Mouse (Mus musculus) left cerebral cortex, postnatal 36 days (tissue): ENCODE results near the gene Hecw2. TPM values are rescaled to one million over a fixed set of nuclear protein-coding genes. Genes with fewer than 3 reads are reported as not detected.

ENCODE experiments used
- DNase-seq, 2 experiments: peaks; one replicate each; pipeline ENCODE4 v3.0.0; 2021 to 2022; ENCODE audit warnings: low spot score in 2 of 2, mixed read lengths in 1 of 2
- intact Hi-C: fragments of 180-260 bp; cut with DNase I; formaldehyde crosslinking; loops from one replicate; pipeline ENCODE4 v1.15.1; 2025
- total RNA-seq, 2 experiments: library from RNA; stranded (reverse); gene quantifications; 2 replicates each; pipeline ENCODE4 v1.2.3; 2021

Gene Hecw2
- total RNA-seq, 2 experiments from 2014 or later, result 52.3 to 75.0 TPM

DNA sequence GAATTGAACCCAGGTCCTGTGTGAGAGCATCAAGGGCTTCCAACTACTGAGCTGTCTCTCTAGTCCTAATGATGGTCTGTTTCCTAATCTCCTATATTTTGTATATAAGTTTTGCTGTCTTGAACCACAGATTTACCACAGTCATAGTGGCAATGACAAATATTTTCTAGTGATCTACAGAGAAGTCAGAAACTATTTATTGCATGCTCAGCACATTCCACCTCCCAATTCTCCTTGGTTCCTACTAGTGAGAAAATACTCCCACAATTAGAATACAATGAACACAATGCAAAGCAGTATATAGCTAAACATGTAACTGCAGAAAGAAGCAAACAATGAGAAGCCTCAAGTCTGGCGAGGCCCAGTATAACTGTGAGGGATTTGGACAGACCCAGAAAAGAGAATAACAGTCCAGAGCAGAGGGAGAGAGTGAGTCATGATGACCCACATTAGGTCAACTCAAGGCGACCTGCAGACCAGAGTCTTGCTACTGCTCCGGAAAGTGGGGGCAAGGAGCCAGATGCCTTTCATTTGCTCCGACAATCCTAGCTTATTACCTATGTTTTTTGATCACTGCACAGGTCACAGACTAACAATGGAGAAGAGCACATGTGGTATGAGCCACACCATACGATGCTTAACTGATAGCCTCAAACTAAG, 73.8 kb downstream of the Hecw2 start:
- no peak for DNase-seq
- intact Hi-C loops, result loop anchor here (5.0 kb wide), 1 partner anchor 71 kb away; no protein-coding TSS in a partner anchor

- intact Hi-C loops, result loop anchor here (5.0 kb wide), 2 partner anchors 57 to 73 kb away; no protein-coding TSS in a partner anchor
- DNase-seq, result no peak
Measured at GRCm38 (mm10) chr1:54119638-54120320, 75.2 kb downstream of the Hecw2 start.

GRCm38 (mm10) chr1:54118342-54118973, 76.5 kb downstream of the Hecw2 start:
- intact Hi-C loops, result loop anchor here (5.0 kb wide), 1 partner anchor 56 kb away; no protein-coding TSS in a partner anchor
- peak; percentile 59 to 66 for DNase-seq

GRCm38 (mm10) chr1:54110920-54111605, 83.9 kb downstream of the Hecw2 start:
- intact Hi-C loops, result no loop called here
- DNase-seq, result no peak

DNA sequence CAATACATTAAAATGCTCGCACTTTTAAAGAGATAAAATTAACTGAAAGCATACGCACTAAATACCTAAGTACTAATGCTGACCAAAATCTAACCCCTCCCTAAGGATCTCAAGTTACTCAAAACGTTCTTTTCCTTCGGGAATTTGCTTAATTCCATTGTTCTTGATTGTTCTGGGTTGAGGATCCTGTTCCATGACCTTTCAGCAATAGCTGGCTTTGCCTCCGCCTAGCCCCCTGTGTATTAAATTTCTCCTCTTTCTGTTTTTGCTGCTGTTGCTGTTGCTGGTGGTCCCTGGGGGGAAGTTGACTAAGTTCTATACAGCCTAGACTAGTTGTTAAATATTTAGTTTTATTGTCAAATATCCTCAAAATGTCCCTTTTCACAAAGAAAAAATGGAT, 85.7 kb downstream of the Hecw2 start:
- DNase-seq, result no peak
- intact Hi-C loops, result no loop called here

DNA sequence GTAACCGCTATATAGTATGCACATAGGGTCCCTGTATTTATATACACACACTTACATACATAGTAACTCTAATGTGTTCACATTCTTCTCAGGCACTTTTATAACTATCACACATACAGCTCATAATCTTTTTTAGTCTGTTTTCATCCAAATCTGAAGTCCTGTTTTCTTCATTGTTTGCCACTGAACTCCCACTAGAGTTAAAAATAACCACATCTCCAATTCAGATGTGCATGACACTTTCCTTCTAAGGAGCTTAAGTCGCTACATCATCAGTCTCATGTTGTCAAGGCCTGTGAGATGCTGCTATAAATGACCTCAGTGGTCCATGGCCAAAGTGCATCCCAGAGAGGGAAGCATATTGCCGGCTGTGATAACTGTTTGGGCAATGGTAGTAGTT, 88.2 kb downstream of the Hecw2 start:
- no peak for DNase-seq
- intact Hi-C loops, result no loop called here

DNA sequence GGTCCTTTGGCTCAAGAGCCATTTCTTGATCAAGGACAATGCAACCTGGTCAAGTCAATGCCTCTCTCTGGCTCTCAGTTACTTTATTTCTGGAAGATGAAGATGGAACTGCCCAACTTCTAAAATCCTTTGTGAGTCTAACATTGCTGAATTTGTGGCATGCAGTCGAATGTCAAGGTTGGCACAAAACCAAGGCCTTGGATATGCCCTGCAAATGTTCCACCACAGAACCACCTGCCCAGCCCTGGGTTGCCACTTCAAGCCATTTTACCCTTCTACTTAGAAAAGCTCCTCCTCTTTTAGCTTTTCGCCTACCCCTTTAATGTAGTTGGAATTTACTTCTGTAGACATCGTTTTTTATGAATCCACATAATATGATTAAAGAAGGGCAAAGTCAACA, 115.3 kb downstream of the Hecw2 start:
- DNase-seq, result no peak
- intact Hi-C loops, result no loop called here

DNA sequence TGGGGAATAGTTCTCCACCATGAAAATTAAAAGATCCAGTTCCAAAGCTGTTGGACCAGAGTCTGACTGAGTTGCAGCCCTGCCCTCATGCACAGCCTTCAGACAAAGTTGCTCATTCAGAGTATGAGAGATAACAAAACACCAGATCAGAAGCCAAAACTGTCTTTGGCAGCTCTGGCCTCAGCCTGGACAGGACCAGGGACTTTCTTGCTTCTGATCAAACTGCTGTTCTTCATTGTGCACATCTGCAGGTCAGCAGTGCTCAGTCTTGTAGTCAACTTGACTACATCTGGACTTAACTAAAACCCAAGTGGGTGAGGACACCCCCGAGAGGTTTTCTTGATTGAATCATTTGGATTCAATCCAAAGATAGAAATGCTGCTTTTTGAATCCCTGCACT, 120.5 kb downstream of the Hecw2 start:
- DNase-seq, result no peak
- intact Hi-C loops, result no loop called here

GRCm38 (mm10) chr1:54070121-54070520, 124.8 kb downstream of the Hecw2 start:
- intact Hi-C loops, result no loop called here
- no peak for DNase-seq

DNA sequence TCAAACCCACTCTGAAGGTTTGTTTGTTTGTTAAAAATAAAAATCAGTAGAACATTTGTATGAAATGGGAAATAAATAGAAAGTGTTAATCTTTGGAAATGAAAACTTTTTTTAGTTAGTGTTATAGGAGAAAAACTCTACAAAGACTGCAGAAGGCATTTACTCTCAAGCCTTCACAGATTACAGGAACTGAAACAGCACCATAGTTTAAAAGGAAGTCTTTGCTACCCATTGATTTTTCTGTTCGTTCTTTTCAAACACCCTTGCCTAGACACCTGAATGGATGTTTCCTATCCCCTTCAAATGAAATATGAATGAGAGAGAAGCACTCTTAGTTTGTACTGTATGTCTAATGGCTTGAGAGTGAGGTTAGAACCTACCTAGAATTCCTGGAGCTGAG, 126.7 kb downstream of the Hecw2 start:
- DNase-seq, result no peak
- intact Hi-C loops, result loop anchor here (10.0 kb wide), 1 partner anchor 127 kb away; the partner anchor contains the start of gene Hecw2

- intact Hi-C loops, result loop anchor here (10.0 kb wide), 1 partner anchor 129 kb away; the partner anchor contains the start of gene Hecw2
- no peak for DNase-seq
Measured at GRCm38 (mm10) chr1:54065434-54065833, 129.5 kb downstream of the Hecw2 start.

DNA sequence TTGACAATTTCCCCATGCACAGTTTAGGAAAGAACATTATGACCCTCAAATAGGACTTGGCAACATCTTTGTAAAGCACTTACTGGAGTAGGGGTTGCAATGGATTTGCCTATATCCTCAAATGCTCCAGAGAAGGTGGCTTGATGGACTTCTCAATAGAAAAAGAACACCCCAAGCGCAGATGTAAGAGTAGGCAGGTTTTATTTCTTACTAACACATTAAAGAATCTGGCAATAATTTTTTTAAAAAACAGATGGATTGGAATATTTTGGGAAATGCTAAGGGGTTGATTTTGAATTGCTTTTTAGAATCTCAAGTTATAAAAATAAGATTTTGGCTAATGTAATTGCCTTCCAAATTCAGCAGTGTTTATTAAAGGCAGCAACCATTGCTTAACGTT, 133.9 kb downstream of the Hecw2 start:
- DNase-seq, result no peak
- intact Hi-C loops, result loop anchor here (5.0 to 10.0 kb wide), 2 partner anchors 56 to 134 kb away; partner anchors contain the start of gene Hecw2

DNA sequence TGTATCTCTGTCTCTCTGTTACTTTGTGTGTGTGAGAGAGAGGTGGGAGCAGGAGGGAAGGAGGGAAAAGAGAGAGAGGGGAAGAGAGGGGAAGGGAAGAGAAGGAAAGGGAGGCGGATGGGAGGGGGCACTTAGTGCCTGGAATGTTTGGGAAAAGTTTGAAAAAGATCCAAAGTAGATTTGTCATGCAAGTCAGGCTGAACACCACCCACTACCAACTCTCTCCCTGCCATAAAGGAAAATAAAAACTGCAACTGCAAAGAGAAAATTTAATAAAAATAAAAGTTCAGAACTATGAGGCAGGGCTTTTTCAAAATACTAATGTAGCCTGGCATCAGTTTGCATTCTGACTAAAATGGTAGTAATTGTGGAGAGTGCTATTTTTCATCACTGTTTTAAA, 135.2 kb downstream of the Hecw2 start:
- no peak for DNase-seq
- intact Hi-C loops, result loop anchor here (5.0 to 10.0 kb wide), 2 partner anchors 58 to 135 kb away; partner anchors contain the start of gene Hecw2

GRCm38 (mm10) chr1:54052771-54053170, 142.2 kb downstream of the Hecw2 start:
- DNase-seq, result no peak
- intact Hi-C loops, result no loop called here

- DNase-seq, result no peak
- intact Hi-C loops, result no loop called here
Measured at GRCm38 (mm10) chr1:54046923-54047322, 148.0 kb downstream of the Hecw2 start.

- no peak for DNase-seq
- intact Hi-C loops, result no loop called here
Measured at GRCm38 (mm10) chr1:54039062-54039461, 155.9 kb downstream of the Hecw2 start.

DNA sequence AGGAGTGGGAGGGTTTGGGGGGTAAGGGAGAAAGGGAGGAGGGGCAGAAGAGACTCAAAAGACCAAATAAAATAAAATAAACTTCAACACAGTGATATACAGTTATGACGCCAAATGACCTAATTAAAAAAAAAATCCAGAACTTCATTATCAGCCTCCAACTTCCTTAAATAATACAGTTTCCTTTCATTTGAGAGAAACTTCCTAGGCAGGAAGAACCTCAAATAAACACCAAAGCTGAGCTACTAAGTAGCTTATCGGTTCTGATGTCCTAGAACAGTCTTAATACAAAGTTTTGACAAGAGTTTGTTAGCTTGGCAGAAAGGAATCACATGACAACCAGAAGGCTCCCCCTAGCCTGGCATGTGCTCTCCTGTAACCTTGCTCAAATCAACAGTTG, 177.3 kb downstream of the Hecw2 start:
- DNase-seq, result no peak
- intact Hi-C loops, result no loop called here

DNA sequence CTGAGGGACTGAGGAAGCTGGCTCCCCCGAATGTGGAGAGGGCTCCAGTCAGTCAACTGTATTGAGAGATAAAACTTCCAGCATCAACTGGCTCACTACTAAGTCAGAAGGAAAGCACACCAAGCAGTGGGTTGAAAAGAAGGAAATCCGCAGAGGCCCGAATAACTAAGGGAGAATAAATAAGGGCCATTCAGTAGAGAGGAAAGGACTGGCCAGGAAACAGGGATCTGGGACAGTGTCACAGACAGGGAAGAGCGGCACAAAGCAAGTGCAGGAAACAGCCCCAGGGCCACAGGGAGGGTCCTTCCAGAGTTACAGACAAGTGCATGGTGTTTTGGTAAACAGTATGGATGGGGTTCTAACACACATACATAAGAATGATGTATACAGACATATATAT, 179.2 kb downstream of the Hecw2 start:
- intact Hi-C loops, result no loop called here
- no peak for DNase-seq

DNA sequence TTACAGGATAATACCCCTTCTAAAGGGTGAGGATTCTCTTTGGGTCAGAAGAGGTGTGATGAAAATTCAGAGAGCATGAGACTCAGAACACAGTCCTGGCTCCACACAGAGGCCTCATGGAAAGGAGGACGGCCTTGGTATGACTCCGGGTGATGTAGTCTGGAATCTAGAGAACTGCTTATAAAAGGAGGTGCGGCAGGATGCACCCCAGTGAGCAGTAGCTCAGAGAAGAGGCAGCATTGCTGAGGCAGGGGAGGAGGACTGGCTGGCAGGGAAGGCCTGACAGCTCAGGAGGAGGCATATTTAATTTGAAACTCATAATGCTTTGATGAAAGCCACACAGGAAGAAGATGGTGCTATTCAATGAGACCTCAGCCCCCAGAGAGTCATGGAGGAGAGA, 182.6 kb downstream of the Hecw2 start:
- intact Hi-C loops, result no loop called here
- DNase-seq, result no peak
